Mouse (Mus musculus) heart, adult 2 months (tissue): ENCODE results near the gene Mat1a.

Source experiments
- CTCF ChIP-seq: fragments of 200-600 bp; IDR thresholded peaks from 2 replicates; pipeline ENCODE4 v1.8.1; 2022; ENCODE audit warnings: antibody characterized with exemption, mild to moderate bottlenecking, moderate library complexity
- EP300 ChIP-seq: fragments of 200-500 bp; IDR thresholded peaks from 2 replicates; pipeline ENCODE4 v1.6.1; 2011; ENCODE audit warnings: low read depth, low read length, control low read depth; ENCODE audit not compliant: insufficient read depth
- POLR2A ChIP-seq: fragments of 200-500 bp; IDR thresholded peaks from 2 replicates; pipeline ENCODE4 v1.6.1; 2011; ENCODE audit warnings: mild to moderate bottlenecking, low read depth, low read length, control low read depth; ENCODE audit not compliant: insufficient read depth

DNA sequence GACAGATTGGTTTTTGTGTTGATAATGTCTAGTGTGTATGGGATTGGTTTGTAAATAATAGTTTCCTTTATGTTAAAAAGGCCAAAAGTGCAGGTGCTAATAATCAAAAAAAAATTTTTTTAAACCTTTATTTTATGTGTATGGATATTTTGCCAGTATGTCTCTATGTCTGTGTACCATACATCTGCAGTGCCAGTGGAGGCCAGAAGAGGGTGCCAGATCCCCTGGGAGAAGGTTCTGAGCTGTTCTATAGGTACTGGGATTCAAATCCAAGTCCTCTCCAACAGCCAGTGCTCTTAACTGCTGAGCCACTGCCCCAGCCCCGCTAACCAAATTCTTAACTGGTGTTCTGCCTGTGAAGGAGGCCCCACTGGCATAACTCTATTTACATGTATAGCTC lies 17.3 kb upstream of the Mat1a start:
- no peak for TF ChIP-seq POLR2A
- peak; percentile 54 for TF ChIP-seq CTCF
- no peak for TF ChIP-seq EP300
